15 mouse cellular contexts compared by ENCODE assay signal in the genomic region with DNA sequence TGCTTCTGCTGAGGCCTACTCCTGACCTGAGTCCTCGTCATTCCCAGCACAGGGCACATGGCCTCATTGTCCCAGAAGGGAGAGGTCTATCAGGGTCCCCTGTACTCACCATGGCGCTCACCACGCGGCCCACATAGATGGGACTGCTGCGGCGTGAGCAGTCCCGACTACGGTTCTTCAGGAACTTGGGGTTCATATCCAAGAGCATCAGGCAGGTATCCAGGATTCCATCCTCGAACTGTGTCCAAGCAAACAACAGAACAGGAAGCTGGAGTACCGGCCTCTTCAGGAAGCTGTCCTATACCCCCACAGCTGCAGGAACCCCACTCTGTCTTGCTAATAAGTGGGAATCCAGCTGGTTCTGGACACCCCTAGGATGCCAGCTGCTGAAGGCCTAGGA.
"Had no signal": no experiment of that assay in that cellular context is flagged by ENCODE, and none has a peak within 500 bp of the region (broad histone marks: within the 10 kb centered on the region; RNA-seq: fewer than 3 reads in every experiment).

No protein-coding gene starts in this region.

- H3K4me3 ChIP-seq: layer of hippocampus, adult 2 months; limb, embryonic 10.5 days; limb, embryonic 13.5 days; liver, embryonic 12.5 days; liver, embryonic 15.5 days; lung, embryonic 15.5 days; midbrain, embryonic 13.5 days; stomach, embryonic 15.5 days had no signal

- ATAC-seq: liver, embryonic 12.5 days; midbrain, embryonic 13.5 days had no signal

- H3K27ac ChIP-seq: kidney, postnatal 0 days; layer of hippocampus, adult 2 months; limb, embryonic 13.5 days; liver, embryonic 15.5 days; lung, embryonic 15.5 days; midbrain, embryonic 13.5 days; stomach, embryonic 15.5 days had no signal

- H3K4me2 ChIP-seq: limb, embryonic 13.5 days; liver, embryonic 12.5 days; liver, embryonic 15.5 days; lung, embryonic 15.5 days; midbrain, embryonic 13.5 days; stomach, embryonic 15.5 days had no signal

- H3K27me3 ChIP-seq: limb, embryonic 13.5 days; liver, embryonic 12.5 days; liver, embryonic 15.5 days; lung, embryonic 15.5 days; midbrain, embryonic 13.5 days; stomach, embryonic 15.5 days had no signal

- H3K9ac ChIP-seq: limb, embryonic 13.5 days; liver, embryonic 12.5 days; liver, embryonic 15.5 days; lung, embryonic 15.5 days; midbrain, embryonic 13.5 days; stomach, embryonic 15.5 days had no signal

- H3K36me3 ChIP-seq: limb, embryonic 10.5 days; limb, embryonic 13.5 days; midbrain, embryonic 13.5 days had no signal

- DNase-seq: kidney, adult 2 months; kidney, postnatal 25 days; layer of hippocampus, adult 9-11 months; liver; lung, postnatal 10 days; thymus, postnatal 25 days had no signal

- H3K9me3 ChIP-seq: limb, embryonic 10.5 days; limb, embryonic 13.5 days; liver, embryonic 12.5 days; liver, embryonic 15.5 days; lung, embryonic 15.5 days; midbrain, embryonic 13.5 days; stomach, embryonic 15.5 days had no signal
